Mouse (Mus musculus): ENCODE measurements around the gene Cacna1e. TPM values are rescaled to one million over a fixed set of nuclear protein-coding genes. Genes with fewer than 3 reads are reported as not detected.

Gene Cacna1e
- polyA plus RNA-seq, 1 experiment from 2014 or later: 0.20 TPM

DNA sequence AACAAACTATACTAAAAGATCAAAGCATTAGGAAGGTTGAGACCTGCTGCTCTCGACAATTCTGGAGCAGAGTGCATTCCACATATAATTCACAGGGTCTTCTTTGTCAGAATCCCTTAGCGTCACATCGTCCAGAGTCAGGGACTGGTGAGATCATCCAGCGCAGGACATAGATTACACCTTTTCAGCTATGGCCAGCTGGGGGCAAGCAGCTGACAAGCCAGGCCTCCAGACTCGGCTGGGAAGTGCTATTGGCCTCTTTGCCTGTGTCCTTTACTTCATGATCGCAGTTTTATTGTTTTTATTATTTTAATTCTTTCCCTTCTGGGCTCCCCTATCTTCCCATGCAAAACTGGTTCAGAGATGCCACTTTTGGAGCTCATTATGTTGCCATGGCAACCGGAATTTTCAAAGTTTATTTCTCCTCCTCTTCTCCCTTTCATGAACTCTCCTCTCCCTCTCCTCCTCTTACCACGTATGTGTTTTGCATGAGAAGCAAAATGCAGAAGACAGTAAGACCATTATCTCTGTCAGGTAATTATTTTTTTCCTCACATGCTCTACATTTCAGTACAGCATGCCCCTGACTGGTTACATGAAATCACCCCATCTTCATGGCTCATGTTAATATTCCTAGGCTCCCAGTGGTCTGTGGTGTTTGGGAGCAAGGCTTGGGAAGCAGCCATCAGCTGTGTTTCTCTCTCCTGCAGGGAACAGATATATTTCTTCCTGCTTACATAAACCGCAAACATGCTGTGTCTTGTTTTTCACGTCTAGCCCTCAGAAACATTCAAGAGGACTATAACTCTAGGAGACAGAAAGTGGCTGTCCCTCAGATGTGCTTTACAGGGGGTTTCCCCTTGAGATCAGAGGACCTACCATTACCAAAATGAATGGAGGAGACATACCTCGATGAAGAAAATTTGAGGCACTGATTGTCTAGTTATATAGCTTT lies 351.0 kb downstream of the Cacna1e start:
- Histone ChIP-seq H3K27me3 (ENCODE audit: insufficient read depth, low read length) (no peaks in the 10 kb centered on the region), H3K9ac (replicated peaks) (no peak overlapping the region), H3K4me2 (ENCODE audit: low read depth, low read length) (no peak overlapping the region), H3K9me3 (ENCODE audit: low read length) (no peaks in the 10 kb centered on the region), H3K4me3 (ENCODE audit: low read depth, low read length) (no peak overlapping the region), H3K27ac (ENCODE audit: low read depth) (no peak overlapping the region), H3K4me1 (ENCODE audit: insufficient read depth) (no peaks in the 10 kb centered on the region), H3K36me3 (replicated peaks; ENCODE audit: insufficient read depth, low read length) (no peaks in the 10 kb centered on the region)
- no peak for DNase-seq
- TF ChIP-seq EP300 (IDR thresholded peaks at IDR 0.05; ENCODE audit: low read depth): no peak
- TF ChIP-seq CTCF (IDR thresholded peaks at IDR 0.05; ENCODE audit: low read depth): no peak
- ATAC-seq: no peak
- WGBS (ENCODE audit: insufficient replicate concordance): 72% methylated on average over 11 of the region's 11 CpGs

DNA sequence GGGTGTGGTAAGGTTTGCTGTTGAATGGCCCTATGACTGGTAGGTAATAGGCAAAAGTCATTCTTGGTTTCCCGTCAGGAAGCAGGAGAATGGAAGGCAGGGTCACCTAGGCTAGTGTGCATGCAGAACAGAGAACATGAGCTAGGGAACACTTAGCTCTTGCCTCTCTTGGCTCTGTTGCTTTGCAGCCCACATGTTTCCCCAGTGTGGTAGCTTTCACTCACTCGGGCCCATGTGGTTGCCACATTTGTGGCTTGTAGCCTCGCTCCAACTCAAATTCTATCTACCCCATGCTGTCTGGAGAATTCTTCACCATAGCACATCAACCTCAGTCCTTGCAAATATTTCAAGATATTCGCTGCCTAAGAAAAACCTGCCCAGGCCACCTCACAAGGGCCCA lies 354.6 kb downstream of the Cacna1e start:
- no peak overlapping the region for H3K27ac ChIP-seq (ENCODE audit: low read depth)
- no peak overlapping the region for H3K4me2 ChIP-seq (ENCODE audit: low read depth, low read length)
- no peak overlapping the region for H3K4me3 ChIP-seq (ENCODE audit: low read depth, low read length)
- TF ChIP-seq EP300 (IDR thresholded peaks at IDR 0.05; ENCODE audit: low read depth) (no peak), CTCF (IDR thresholded peaks at IDR 0.05; ENCODE audit: low read depth) (no peak)
- no peaks in the 10 kb centered on the region for H3K4me1 ChIP-seq (ENCODE audit: insufficient read depth)
- no peaks in the 10 kb centered on the region for H3K9me3 ChIP-seq (ENCODE audit: low read length)
- no peaks in the 10 kb centered on the region for H3K27me3 ChIP-seq (ENCODE audit: insufficient read depth, low read length)
- DNase-seq (no peak), ATAC-seq (no peak)
- 85% methylated on average over 4 of the region's 4 CpGs for WGBS (ENCODE audit: insufficient replicate concordance)
- H3K36me3 ChIP-seq (replicated peaks; ENCODE audit: insufficient read depth, low read length): no peaks in the 10 kb centered on the region
- H3K9ac ChIP-seq (replicated peaks): no peak overlapping the region

DNA sequence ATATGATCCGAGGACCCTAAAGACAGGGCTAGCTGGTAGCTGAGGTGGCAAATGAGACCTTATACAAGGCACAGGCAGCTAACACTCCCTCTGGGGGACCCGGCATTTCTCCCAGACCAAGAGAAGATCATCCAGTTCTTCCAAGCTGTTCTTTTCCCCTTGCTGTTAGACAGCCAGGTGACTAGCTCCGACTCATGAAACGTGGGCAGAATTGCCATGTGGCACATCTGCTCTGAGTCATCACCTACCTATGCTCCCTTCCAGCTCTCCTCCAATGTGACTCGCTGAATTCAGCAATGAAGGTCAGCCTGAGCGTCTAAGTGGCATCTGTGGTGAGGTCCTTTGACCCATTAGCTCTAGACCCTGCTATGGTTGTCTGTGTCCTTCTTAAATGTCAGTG lies 355.5 kb downstream of the Cacna1e start:
- H3K9me3 ChIP-seq (ENCODE audit: low read length): no peaks in the 10 kb centered on the region
- no peak for TF ChIP-seq CTCF (IDR thresholded peaks at IDR 0.05; ENCODE audit: low read depth)
- TF ChIP-seq EP300 (IDR thresholded peaks at IDR 0.05; ENCODE audit: low read depth): no peak
- DNase-seq: no peak
- WGBS (ENCODE audit: insufficient replicate concordance): 71% methylated on average over 6 of the region's 6 CpGs
- H3K4me3 ChIP-seq (ENCODE audit: low read depth, low read length): no peak overlapping the region
- no peak overlapping the region for H3K27ac ChIP-seq (ENCODE audit: low read depth)
- H3K4me1 ChIP-seq (ENCODE audit: insufficient read depth): no peaks in the 10 kb centered on the region
- H3K36me3 ChIP-seq (replicated peaks; ENCODE audit: insufficient read depth, low read length): no peaks in the 10 kb centered on the region
- H3K9ac ChIP-seq (replicated peaks): no peak overlapping the region
- ATAC-seq: no peak
- H3K27me3 ChIP-seq (ENCODE audit: insufficient read depth, low read length): no peaks in the 10 kb centered on the region
- no peak overlapping the region for H3K4me2 ChIP-seq (ENCODE audit: low read depth, low read length)

DNA sequence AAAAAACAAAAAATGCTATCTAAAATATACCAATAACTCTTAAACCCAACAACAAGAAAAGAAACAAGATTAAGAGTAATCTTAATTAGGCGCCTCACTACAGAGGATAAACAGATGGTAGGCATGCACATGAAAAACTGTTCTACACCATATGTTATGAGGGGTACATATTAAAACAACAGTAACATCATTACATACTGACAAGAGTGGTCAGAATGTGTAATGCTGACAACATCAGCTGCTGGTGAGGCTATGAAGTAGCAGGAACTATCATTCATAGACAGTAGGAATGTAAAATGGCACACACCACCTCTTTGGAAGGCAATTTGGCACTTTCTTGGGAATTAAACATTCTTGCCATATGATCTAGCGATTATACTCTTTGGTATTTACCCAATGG lies 363.6 kb downstream of the Cacna1e start:
- Histone ChIP-seq H3K4me1 (ENCODE audit: insufficient read depth) (no peaks in the 10 kb centered on the region), H3K9ac (replicated peaks) (no peak overlapping the region), H3K27me3 (ENCODE audit: insufficient read depth, low read length) (no peaks in the 10 kb centered on the region), H3K4me2 (ENCODE audit: low read depth, low read length) (no peak overlapping the region), H3K36me3 (replicated peaks; ENCODE audit: insufficient read depth, low read length) (no peaks in the 10 kb centered on the region), H3K4me3 (ENCODE audit: low read depth, low read length) (no peak overlapping the region), H3K9me3 (ENCODE audit: low read length) (no peaks in the 10 kb centered on the region), H3K27ac (ENCODE audit: low read depth) (no peak overlapping the region)
- 70% methylated on average over 2 of the region's 2 CpGs for WGBS (ENCODE audit: insufficient replicate concordance)
- ATAC-seq: no peak
- DNase-seq: no peak
- TF ChIP-seq EP300 (IDR thresholded peaks at IDR 0.05; ENCODE audit: low read depth) (no peak), CTCF (IDR thresholded peaks at IDR 0.05; ENCODE audit: low read depth) (no peak)

DNA sequence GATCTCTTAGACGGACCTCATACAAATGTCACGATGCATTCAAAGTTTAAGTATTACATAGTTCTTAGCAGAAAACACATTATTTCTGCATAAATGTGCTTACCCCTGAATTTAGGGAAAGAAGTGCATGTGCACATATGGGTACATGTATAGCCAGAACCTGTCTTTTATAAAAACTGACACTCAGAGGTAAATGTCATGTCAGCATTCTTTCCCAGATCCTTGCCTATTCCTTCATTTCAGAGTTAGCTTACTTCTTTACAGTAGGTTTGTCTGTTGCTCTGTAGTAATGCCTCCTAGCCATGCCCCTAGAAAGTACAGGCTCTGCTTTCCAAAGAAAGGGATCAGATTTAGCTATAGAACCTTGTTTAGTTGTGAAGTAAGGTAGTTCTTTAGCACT lies 369.0 kb downstream of the Cacna1e start:
- no peak overlapping the region for H3K4me3 ChIP-seq (ENCODE audit: low read depth, low read length)
- no peak overlapping the region for H3K9ac ChIP-seq (replicated peaks)
- no peaks in the 10 kb centered on the region for H3K27me3 ChIP-seq (ENCODE audit: insufficient read depth, low read length)
- no peak overlapping the region for H3K27ac ChIP-seq (ENCODE audit: low read depth)
- no peak for ATAC-seq
- no peaks in the 10 kb centered on the region for H3K9me3 ChIP-seq (ENCODE audit: low read length)
- WGBS (ENCODE audit: insufficient replicate concordance): 82% methylated on average over 2 of the region's 2 CpGs
- H3K4me1 ChIP-seq (ENCODE audit: insufficient read depth): no peaks in the 10 kb centered on the region
- no peaks in the 10 kb centered on the region for H3K36me3 ChIP-seq (replicated peaks; ENCODE audit: insufficient read depth, low read length)
- no peak overlapping the region for H3K4me2 ChIP-seq (ENCODE audit: low read depth, low read length)
- DNase-seq: no peak
- TF ChIP-seq EP300 (IDR thresholded peaks at IDR 0.05; ENCODE audit: low read depth) (no peak), CTCF (IDR thresholded peaks at IDR 0.05; ENCODE audit: low read depth) (no peak)

DNA sequence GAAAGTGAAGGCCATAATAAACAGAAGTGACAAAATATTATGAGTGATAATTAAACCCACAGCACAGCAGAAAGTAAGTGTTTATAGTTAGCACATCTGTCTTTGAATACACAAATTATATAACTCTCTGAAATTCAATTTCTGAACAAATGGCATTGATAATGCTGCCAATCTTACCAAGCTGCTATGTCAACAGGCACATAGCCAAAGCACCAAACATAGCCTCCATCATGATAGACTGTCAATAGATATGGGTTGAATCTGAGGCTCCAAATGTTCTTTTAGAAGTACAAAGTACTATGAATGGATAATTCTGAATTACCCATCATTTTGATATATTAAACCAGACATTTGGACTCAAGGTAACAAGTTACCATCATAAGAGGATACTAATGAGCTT lies 372.6 kb downstream of the Cacna1e start:
- H3K4me1 ChIP-seq (ENCODE audit: insufficient read depth): no peaks in the 10 kb centered on the region
- no peaks in the 10 kb centered on the region for H3K36me3 ChIP-seq (replicated peaks; ENCODE audit: insufficient read depth, low read length)
- H3K9ac ChIP-seq (replicated peaks): no peak overlapping the region
- H3K27me3 ChIP-seq (ENCODE audit: insufficient read depth, low read length): no peaks in the 10 kb centered on the region
- no peak overlapping the region for H3K4me2 ChIP-seq (ENCODE audit: low read depth, low read length)
- no peak for ATAC-seq
- TF ChIP-seq EP300 (IDR thresholded peaks at IDR 0.05; ENCODE audit: low read depth): no peak
- no peak for TF ChIP-seq CTCF (IDR thresholded peaks at IDR 0.05; ENCODE audit: low read depth)
- no peak overlapping the region for H3K4me3 ChIP-seq (ENCODE audit: low read depth, low read length)
- H3K27ac ChIP-seq (ENCODE audit: low read depth): no peak overlapping the region
- no peak for DNase-seq
- no peaks in the 10 kb centered on the region for H3K9me3 ChIP-seq (ENCODE audit: low read length)
